Mouse (Mus musculus) heart, adult 2 months (tissue): ENCODE data around the gene Pcsk7.

Source experiments
- CTCF ChIP-seq: fragments of 200-600 bp; IDR thresholded peaks from 2 replicates; pipeline ENCODE4 v1.8.1; 2022; ENCODE audit warnings: antibody characterized with exemption, mild to moderate bottlenecking, moderate library complexity
- EP300 ChIP-seq: fragments of 200-500 bp; IDR thresholded peaks from 2 replicates; pipeline ENCODE4 v1.6.1; 2011; ENCODE audit warnings: low read depth, low read length, control low read depth; ENCODE audit not compliant: insufficient read depth
- POLR2A ChIP-seq: fragments of 200-500 bp; IDR thresholded peaks from 2 replicates; pipeline ENCODE4 v1.6.1; 2011; ENCODE audit warnings: mild to moderate bottlenecking, low read depth, low read length, control low read depth; ENCODE audit not compliant: insufficient read depth

- TF ChIP-seq CTCF: no peak
- TF ChIP-seq POLR2A: no peak
- no peak for TF ChIP-seq EP300
Observed at GRCm38 (mm10) chr9:45910995-45911394, 4.7 kb downstream of the Pcsk7 start.
